Mouse (Mus musculus): ENCODE measurements around the gene Sema6d. TPM values are rescaled to one million over a fixed set of nuclear protein-coding genes. Genes with fewer than 3 reads are reported as not detected.

Gene Sema6d
- polyA plus RNA-seq, 1 experiment from 2014 or later: 8.3 TPM

GRCm38 (mm10) chr2:124704922-124705321, 615.2 kb downstream of the Sema6d start:
- Histone ChIP-seq H3K27me3 (replicated peaks; ENCODE audit: low read depth, poor library complexity, severe bottlenecking) (no peaks in the 10 kb centered on the region), H3K4me1 (peaks cover 27% of the 10 kb centered on the region), H3K9me3 (no peaks in the 10 kb centered on the region), H3K27ac (replicated peaks) (peak overlapping the region; percentile 27), H3K4me3 (no peak overlapping the region), H3K36me3 (replicated peaks) (no peaks in the 10 kb centered on the region)
- DNase-seq (ENCODE audit: low spot score): no peak
- 65% methylated on average over 4 of the region's 4 CpGs for WGBS

DNA sequence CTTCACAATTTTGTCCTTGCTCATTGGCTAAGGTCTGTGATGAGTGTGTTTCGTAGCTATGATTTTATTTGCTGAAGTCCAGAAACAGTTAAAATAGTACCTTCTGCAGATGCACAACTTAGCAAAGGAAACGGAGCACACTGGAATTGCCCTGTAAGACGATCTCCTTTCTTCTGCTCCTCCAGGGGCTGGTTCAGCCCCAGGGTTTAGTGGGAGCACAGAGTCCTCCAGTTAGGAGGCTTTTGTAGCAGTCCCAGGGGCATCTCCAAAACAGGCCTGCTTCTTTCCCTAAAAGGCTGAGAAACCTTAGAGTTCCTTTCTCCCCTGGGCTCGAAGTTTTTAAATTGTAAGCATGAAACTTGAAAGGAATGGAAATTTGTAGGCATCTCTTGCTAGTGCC, 616.0 kb downstream of the Sema6d start:
- peak overlapping the region; percentile 30; the same call in 1 of the 2 replicates for H3K27ac ChIP-seq (replicated peaks)
- no peaks in the 10 kb centered on the region for H3K9me3 ChIP-seq
- no peaks in the 10 kb centered on the region for H3K27me3 ChIP-seq (replicated peaks; ENCODE audit: low read depth, poor library complexity, severe bottlenecking)
- DNase-seq (ENCODE audit: low spot score): peak; percentile 31
- WGBS: 28% methylated on average over 4 of the region's 4 CpGs
- H3K4me3 ChIP-seq: no peak overlapping the region
- H3K4me1 ChIP-seq: peaks cover 27% of the 10 kb centered on the region
- no peaks in the 10 kb centered on the region for H3K36me3 ChIP-seq (replicated peaks)

- no peak overlapping the region for H3K27ac ChIP-seq (replicated peaks)
These were observed 617.1 kb downstream of the Sema6d start for GRCm38 (mm10) chr2:124706896-124707295.

More at GRCm38 (mm10) chr2:124706896-124707295, 617.1 kb downstream of the Sema6d start:
- Histone ChIP-seq H3K36me3 (replicated peaks) (no peaks in the 10 kb centered on the region), H3K27me3 (replicated peaks; ENCODE audit: low read depth, poor library complexity, severe bottlenecking) (no peaks in the 10 kb centered on the region), H3K9me3 (no peaks in the 10 kb centered on the region), H3K4me1 (peaks cover 27% of the 10 kb centered on the region), H3K4me3 (no peak overlapping the region)
- no peak for DNase-seq (ENCODE audit: low spot score)
- 59% methylated on average over 7 of the region's 7 CpGs for WGBS
